Mouse (Mus musculus) gastrocnemius, postnatal 4 days (tissue): ENCODE data around the gene Slc7a6os. TPM values are rescaled to one million over a fixed set of nuclear protein-coding genes. Genes with fewer than 3 reads are reported as not detected.

Experiments used
- DNase-seq, 2 experiments: peaks; one replicate each; pipeline ENCODE4 v3.0.0; 2021 to 2022; ENCODE audit warnings: low spot score in 2 of 2, mixed read lengths in 2 of 2
- total RNA-seq, 2 experiments: library from RNA; stranded (reverse); gene quantifications; 2 replicates each; pipeline ENCODE4 v1.2.3; 2021

Slc7a6os gene
- total RNA-seq, 2 experiments from 2014 or later = 16.3 to 21.2 TPM

DNA sequence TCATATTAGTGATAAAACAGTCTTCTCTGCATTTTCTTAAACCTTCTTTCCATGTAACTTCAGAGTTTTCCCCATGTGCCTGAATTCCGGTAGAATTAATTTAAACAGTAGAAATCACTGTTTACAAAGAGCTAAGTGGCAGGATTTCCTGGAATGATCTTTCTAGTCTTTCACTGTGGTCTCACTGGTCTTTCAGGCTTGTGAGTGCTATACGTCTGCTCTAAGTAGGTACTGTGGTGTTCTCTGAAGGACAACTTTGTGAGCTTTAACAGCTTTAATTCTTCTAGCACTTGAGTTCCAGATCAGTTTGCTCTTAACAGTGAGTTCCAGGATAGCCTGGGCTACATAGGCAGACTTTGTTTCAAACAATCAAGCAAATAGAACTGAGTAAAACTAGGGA lies 32.3 kb downstream of the Slc7a6os start:
- no peak for DNase-seq

DNA sequence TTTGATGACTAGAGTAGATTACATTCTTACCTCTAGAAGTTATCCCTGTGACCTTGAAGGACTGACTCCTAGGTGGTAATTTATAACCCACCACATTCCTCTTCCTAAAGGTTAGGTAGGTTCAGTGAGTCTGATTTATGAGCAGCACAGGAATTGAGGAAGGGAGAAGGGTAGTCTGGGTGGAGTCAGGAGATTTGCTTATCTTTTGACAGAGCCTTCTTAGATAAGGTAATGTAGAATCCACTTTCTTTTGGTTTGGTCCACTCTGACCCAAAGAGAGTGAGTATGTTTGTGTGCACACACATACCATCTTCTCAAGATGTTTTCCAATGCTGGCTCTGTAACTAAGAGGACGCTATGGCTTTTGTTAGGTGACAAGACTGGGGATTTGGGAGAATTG lies 33.1 kb downstream of the Slc7a6os start:
- DNase-seq = no peak

DNA sequence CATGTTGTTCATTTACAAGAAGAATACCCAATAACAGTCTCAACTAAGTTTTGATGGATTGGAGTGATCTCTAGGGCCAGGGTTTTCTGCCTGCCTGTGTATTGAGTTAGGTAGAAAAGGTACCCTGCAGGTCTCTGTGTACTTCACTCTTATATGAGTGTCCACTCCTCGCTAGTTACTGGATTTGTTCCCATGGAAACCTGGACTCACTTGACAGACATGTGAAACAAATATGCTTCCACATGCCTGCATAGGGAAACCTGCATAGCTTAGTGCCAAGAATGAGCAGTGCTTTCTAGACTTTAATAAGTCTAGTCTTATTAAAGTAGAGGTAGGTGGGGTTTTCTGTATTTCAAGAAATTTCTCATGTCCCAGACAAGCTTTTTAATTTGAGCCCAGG lies 33.8 kb downstream of the Slc7a6os start:
- DNase-seq = no peak

DNA sequence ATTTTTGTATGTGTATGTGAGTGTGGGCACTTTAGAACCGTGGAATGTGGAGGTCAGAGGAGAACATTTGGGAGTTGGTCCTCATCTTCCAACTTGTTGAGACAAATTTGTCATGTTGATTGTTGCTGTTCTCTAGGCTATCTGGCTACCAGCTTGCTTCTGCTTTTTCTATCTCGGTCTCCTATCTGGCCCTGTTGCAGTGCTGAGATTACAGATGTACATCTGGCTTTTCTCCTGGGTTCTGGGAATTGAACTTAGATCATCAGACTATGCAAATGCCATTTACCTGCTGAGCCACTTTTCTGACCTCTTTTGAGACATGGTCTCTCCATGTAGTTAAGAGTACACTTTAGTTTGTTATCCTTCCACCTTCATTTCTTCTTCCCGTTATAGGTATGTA lies 37.2 kb downstream of the Slc7a6os start:
- DNase-seq = no peak

DNA sequence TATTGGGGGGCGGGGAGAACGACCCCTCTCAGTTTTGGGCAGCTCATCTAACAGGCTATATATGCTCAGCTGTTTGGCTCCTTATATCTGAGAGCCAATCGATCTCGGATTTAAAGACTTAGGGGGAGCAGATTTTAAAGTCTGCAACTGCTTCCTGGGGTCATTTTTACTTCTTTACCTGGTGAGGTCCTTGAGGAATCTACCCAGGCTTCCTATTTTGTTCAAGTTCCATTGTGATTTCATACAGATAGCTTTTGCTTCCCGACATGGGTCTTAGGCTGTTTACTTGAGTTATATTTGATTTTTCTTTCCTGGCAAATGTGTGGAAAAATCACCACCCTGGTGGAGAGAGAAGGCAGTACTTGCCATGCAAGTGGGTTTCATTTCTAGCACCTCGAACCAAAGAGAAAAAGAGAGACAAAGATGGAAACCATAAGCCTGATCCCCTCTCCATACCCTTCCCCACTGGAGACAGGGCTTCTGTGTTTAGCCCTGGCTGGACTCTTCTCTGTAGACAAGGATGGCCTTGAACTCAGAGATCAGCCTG lies 40.7 kb downstream of the Slc7a6os start:
- no peak for DNase-seq

DNA sequence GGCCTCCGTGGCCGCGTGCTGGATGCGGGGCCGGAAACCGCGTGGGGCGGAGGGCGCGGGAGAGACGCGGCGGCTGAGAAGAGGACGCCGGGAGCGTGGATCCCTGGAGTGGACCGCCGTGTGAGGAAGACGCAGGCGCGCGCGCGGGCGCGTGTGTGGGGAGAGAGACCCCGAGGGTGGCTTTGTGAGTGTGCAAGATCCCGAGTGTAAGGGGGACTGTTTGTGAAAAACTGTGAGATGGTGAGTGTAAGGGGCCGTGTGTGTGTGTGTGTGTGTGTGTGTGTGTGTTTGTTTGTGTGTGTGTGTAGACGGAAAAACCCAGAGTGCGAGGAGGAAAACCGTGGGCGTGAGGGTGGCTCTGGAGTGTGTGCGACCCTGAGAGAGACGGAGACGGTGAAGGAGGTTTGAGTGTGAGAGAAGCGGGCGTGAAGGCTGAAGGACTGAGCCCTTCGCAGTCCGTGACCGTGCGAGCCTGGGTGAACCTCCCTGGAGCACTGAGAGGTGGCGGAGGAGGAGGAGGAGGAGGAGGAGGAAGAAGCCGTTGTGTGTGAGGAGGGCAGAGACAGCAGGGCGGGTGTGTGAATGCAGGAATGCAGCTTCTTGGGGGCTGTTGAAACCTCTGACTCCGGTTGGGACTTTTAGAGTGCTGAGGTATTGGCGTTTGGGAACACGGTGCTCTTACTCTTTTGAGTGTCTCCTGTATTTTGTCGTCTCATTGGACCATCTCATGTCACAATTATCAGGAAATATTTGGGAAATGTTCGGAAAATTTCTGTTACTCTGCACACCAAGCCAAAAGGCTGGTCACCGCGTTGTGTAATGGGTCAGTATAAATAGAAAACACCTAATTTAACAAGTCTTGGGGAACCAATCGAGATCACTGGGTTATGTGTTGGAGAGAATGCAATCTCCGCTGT lies 41.5 kb downstream of the Slc7a6os start:
- DNase-seq = peak in 1 of 2 experiments; percentile 34

DNA sequence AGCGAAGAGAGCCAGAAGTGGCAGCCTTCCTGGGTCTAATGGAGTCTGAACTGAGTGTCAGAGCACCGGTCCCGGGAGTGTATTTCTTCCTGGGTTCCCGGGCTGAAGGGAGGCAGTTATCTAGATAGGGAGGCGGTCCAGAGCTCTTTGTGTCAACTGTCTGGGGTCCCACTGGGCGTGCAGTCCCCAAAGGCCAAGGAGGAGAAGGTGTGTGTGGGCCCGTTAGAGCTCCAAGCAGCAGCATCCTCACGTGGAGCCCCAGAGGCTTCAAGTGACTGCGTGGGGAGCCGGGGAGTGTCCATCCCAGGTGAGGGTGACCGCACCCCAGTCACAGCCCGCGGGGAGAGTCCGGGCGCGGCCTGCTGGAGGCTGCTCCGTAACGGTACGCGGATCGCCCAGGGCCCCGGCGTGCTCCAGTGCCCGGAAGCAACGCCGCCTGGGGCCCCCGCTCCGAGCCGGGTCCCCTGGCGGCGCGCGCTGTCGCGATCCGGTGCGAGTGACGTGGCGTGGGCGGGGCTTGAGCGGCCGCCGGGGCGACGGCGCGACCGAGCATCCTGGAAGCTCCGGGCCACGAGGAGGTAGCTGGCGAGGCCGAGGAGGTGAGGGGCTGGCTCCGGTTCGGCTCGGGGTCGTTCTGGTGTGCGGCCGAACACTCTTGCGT lies 42.2 kb downstream of the Slc7a6os start, which contains the start of gene Slc7a6:
Gene Slc7a6 (plus strand): TSS at position 502 of the 661 bp plus-strand sequence.
- peak; percentile 69 to 82 for DNase-seq

DNA sequence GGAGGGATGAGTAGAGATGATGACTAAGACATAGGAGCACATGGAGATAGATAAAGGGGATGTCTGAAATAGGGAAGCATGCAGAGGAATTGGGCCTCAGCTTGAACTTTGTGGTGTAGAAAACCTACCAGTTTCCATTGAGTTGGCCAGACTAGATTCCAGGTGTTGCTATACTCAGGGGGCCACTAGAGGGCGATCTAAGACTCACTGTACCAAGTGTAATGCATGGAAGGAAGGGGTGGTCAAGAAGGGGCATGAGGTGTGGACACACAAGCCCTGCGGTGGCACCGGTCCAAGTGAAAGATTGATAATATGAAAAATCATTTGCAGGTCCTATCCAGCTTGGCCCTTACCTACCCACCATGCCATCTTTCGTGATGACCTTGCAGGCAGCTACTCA lies 45.3 kb downstream of the Slc7a6os start:
- peak in 1 of 2 experiments; percentile 74 for DNase-seq

DNA sequence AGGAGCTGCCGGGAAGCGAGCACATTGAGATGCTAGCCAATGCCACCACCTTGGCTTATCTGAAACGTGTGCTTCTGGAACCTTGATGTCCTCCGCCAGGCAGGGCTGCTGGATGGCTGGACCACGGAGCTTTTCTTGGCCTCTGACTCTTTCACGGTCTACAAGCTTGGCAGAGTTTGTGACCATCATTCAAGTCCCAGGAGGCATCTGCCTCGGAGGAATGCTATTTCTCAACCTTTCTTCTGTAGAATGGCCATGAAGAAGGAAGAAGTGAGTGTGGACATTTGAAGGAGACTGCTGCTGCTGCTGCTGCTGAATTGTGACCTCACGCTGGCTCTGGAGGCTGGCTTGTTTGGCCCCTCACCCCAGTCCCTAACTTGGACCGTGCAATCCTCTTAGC lies 47.5 kb downstream of the Slc7a6os start:
- DNase-seq = no peak

DNA sequence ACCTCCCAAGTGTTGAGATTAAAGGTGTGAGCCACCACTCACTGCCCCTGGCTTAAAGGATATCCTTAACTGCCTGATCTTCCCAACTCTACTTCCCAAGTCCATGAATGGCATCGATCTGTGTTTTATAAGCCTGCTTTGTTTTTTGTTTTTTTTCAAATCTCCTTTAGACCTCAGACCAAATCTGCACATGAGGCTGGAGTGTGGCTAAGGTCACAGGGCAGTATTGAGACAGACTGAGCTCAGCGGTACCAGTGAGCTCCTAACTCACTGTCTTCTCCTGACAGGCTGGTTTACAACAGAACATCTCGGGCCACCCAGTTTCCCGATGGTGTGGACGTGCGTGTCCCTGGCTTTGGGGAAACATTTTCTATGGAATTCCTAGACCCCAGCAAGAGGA lies 50.9 kb downstream of the Slc7a6os start:
- DNase-seq = no peak

DNA sequence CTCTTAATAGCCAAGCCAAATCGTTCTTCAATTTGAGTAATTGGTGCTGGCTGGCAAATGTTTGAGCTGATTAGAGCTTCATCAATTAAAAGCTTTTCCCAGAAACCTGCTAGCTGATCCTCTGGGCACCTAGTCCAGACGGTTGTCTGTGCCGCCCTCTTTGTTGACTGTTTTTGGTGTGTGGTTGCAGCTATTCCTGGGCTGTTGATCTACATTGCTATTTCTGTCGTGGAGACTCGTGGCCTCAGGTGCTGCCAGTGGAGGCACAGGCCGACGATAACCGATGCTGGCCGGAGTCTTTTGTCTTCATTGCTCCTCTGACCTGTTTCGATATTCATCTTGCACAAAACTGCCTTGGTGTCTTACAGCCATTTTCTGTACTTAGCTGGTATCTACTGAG lies 52.4 kb downstream of the Slc7a6os start:
- DNase-seq = no peak

DNA sequence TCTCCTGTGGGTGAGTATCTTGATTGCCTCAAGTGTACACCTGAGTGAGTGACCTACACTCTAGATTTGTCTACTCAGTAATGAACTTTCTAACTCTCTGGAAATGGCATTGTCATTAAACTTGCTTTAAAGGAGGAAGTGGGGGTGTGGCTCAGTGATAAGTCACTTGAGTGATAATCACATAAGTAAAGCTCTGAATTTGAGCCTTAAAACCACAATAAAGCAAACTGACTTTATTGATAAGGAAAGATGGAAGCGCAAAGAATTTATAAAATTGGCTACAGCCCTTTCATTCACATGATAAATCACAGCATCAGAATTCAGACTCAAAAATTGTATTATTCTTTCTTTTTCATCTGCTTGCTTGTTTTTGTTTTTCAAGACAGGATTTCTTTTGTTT lies 53.3 kb downstream of the Slc7a6os start:
- no peak for DNase-seq

DNA sequence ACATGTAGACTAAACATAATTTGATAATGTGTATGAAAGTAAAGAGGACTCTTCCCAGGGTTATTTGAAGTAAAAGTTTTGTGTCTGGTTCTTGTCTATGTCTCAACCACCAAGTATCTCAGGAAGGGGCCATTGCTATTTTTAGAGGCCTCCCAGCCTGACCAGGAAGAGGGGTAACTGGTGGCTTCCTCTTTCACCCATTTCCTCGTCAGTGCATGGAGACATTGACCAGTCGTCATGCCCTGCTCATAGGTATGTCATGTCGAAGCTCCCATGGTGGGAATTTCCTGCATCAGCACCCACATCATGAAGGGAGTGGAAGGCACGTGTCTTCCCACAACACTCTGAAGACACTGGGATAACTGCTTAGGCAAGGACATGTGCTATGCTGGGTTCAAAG lies 57.9 kb downstream of the Slc7a6os start:
- no peak for DNase-seq

DNA sequence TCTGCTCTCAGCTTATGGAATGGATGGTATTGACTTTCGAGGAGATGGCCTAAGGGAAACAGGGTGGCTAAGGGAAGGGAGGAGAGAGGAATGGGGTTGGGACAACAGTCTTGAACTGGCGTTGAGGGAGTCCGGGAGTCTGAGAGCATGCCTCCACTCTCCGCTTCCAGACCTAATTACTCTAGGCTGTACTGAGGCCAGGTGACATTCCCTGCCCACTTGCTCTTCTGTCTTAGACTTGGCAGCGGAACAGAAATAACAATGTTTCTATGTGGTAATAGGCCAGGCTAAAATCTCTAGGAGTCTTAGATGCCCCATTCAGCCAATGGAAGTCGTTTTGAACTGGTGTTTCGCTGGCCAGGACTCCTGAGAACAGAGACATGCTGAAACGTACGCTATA lies 59.7 kb downstream of the Slc7a6os start:
- no peak for DNase-seq

Other genes with a start within 250 kb of the Slc7a6os start
- 10 to 100 TPM; 30.7 to 40.6 TPM for gene Slc12a4, start 244.8 kb downstream of the Slc7a6os start, total RNA-seq
- not detected for gene Dpep3, start 231.5 kb downstream of the Slc7a6os start, total RNA-seq
- 10 to 100 TPM; 12.4 to 13.2 TPM for gene Dus2, start 219.6 kb downstream of the Slc7a6os start, total RNA-seq
- not detected for gene Dpep2nb, start 205.0 kb downstream of the Slc7a6os start, total RNA-seq
- 10 to 100 TPM; 10.8 to 11.7 TPM for gene Ddx28, start 199.1 kb downstream of the Slc7a6os start, total RNA-seq
- 10 to 100 TPM; 37.1 to 40.6 TPM for gene Nfatc3, start 152.1 kb downstream of the Slc7a6os start, total RNA-seq
- under 1 TPM in 1 of 2 experiments, not detected in 1; 0.18 TPM for gene Esrp2, start 74.0 kb downstream of the Slc7a6os start, total RNA-seq
- gene Pla2g15, start 60.5 kb downstream of the Slc7a6os start, total RNA-seq = 1 to 10 TPM; 8.6 to 8.9 TPM
- gene Slc7a6, start 42.1 kb downstream of the Slc7a6os start, total RNA-seq = 10 to 100 TPM; 10.5 to 11.5 TPM
- 10 to 100 TPM; 24.9 to 26.5 TPM for gene Prmt7, start within 50 bp of the Slc7a6os start, total RNA-seq
- 1 to 10 TPM; 1.3 to 2.0 TPM for gene Smpd3, start 127.1 kb upstream of the Slc7a6os start, total RNA-seq
- 10 to 100 TPM in 1 of 2 experiments, 1 to 10 TPM in 1; 8.7 to 11.0 TPM for gene Zfp90, start 204.4 kb upstream of the Slc7a6os start, total RNA-seq